Mouse (Mus musculus): Measurements from ENCODE around the gene Acox3. TPM values are rescaled to one million over a fixed set of nuclear protein-coding genes. Genes with fewer than 3 reads are reported as not detected.

Gene Acox3
- polyA plus RNA-seq, 1 experiment = 15.1 TPM

- Histone ChIP-seq H3K9me3 (replicated peaks; ENCODE audit: control insufficient read depth, insufficient read depth, low read length, poor library complexity, severe bottlenecking) (no peaks in the 10 kb centered on the region), H3K4me1 (ENCODE audit: control insufficient read depth, insufficient read depth, low read length) (no peaks in the 10 kb centered on the region), H3K4me3 (ENCODE audit: low read depth, low read length) (no peak overlapping the region), H3K27me3 (ENCODE audit: control insufficient read depth, insufficient read depth, low read length, poor library complexity, severe bottlenecking) (no peaks in the 10 kb centered on the region), H3K9ac (ENCODE audit: low read depth, poor library complexity, severe bottlenecking) (no peak overlapping the region), H3K36me3 (ENCODE audit: control insufficient read depth, insufficient read depth, low read length, poor library complexity, severe bottlenecking) (no peaks in the 10 kb centered on the region), H3K27ac (ENCODE audit: insufficient read depth, low read length) (no peak overlapping the region)
- TF ChIP-seq POLR2A (IDR thresholded peaks at IDR 0.05; ENCODE audit: insufficient read depth, low read length) = no peak
- TF ChIP-seq EP300 (IDR thresholded peaks at IDR 0.05; ENCODE audit: insufficient read depth, low read depth, low read length) = no peak
- no peak for TF ChIP-seq CTCF (IDR thresholded peaks at IDR 0.05; ENCODE audit: low read depth, low read length)
These were observed 60.7 kb downstream of the Acox3 start for GRCm38 (mm10) chr5:35643401-35644048.

DNA sequence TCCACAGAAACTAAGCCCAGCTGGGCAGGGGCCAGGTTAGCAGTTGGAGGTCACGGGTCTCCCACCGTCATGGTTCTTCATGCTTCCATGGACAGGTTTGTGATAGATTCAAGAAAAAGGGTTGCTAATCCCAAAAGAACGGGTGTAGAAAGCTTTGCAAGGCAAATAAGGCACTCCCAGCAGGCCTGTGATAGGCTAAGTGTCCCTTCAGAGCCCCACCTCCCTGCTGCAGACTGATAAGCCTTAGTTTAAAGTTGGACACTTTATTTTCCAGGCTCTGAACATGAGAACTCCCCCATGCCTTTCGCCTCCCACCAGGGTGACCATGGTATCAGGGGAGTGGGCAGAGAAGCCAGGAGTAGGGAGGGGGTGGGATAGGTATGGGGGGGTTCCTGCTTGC, 61.2 kb downstream of the Acox3 start:
- TF ChIP-seq EP300 (IDR thresholded peaks at IDR 0.05; ENCODE audit: insufficient read depth, low read depth, low read length) = no peak
- TF ChIP-seq CTCF (IDR thresholded peaks at IDR 0.05; ENCODE audit: low read depth, low read length) = no peak

DNA sequence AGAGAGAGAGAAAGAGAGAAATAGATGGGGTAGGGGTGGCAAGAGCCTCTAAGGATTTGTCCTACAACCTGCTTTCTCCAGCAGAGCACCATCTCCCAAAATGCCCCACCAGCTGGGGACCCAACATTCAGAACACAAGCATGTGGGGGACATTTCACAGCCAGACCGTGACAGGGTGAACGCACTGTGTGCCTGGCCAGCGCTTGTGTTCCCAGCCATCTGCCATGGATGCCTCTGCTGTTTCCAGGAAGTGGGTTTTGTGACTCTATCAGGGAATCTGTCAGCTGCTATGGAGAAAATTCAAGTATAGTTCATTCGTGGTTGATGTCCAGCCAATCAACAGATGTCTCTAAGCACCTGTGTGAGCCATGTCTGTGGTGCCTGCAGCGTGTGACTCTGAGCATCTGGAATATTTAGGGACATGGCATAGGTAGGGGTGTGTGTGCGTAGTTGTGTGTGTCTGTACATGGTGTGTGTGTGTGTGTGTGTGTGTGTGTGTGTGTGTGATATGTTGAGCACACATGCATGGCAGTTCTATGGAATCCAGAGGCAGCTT, 63.2 kb downstream of the Acox3 start:
- Histone ChIP-seq H3K9me3 (replicated peaks; ENCODE audit: control insufficient read depth, insufficient read depth, low read length, poor library complexity, severe bottlenecking) (no peaks in the 10 kb centered on the region), H3K4me1 (ENCODE audit: control insufficient read depth, insufficient read depth, low read length) (no peaks in the 10 kb centered on the region), H3K36me3 (ENCODE audit: control insufficient read depth, insufficient read depth, low read length, poor library complexity, severe bottlenecking) (no peaks in the 10 kb centered on the region), H3K4me3 (ENCODE audit: low read depth, low read length) (no peak overlapping the region), H3K9ac (ENCODE audit: low read depth, poor library complexity, severe bottlenecking) (no peak overlapping the region), H3K27ac (ENCODE audit: insufficient read depth, low read length) (no peak overlapping the region), H3K27me3 (ENCODE audit: control insufficient read depth, insufficient read depth, low read length, poor library complexity, severe bottlenecking) (no peaks in the 10 kb centered on the region)
- no peak for TF ChIP-seq POLR2A (IDR thresholded peaks at IDR 0.05; ENCODE audit: insufficient read depth, low read length)
- TF ChIP-seq CTCF (IDR thresholded peaks at IDR 0.05; ENCODE audit: low read depth, low read length) = no peak
- no peak for TF ChIP-seq EP300 (IDR thresholded peaks at IDR 0.05; ENCODE audit: insufficient read depth, low read depth, low read length)

More for the DNA sequence above, 61.2 kb downstream of the Acox3 start:
- H3K9ac ChIP-seq (ENCODE audit: low read depth, poor library complexity, severe bottlenecking) = no peak overlapping the region
- H3K27ac ChIP-seq (ENCODE audit: insufficient read depth, low read length) = no peak overlapping the region
- H3K4me1 ChIP-seq (ENCODE audit: control insufficient read depth, insufficient read depth, low read length) = no peaks in the 10 kb centered on the region
- H3K27me3 ChIP-seq (ENCODE audit: control insufficient read depth, insufficient read depth, low read length, poor library complexity, severe bottlenecking) = no peaks in the 10 kb centered on the region
- H3K36me3 ChIP-seq (ENCODE audit: control insufficient read depth, insufficient read depth, low read length, poor library complexity, severe bottlenecking) = no peaks in the 10 kb centered on the region
- no peaks in the 10 kb centered on the region for H3K9me3 ChIP-seq (replicated peaks; ENCODE audit: control insufficient read depth, insufficient read depth, low read length, poor library complexity, severe bottlenecking)
- H3K4me3 ChIP-seq (ENCODE audit: low read depth, low read length) = no peak overlapping the region

GRCm38 (mm10) chr5:35646927-35647326, 64.1 kb downstream of the Acox3 start:
- Histone ChIP-seq H3K36me3 (ENCODE audit: control insufficient read depth, insufficient read depth, low read length, poor library complexity, severe bottlenecking) (no peaks in the 10 kb centered on the region), H3K4me1 (ENCODE audit: control insufficient read depth, insufficient read depth, low read length) (no peaks in the 10 kb centered on the region), H3K4me3 (ENCODE audit: low read depth, low read length) (no peak overlapping the region), H3K9ac (ENCODE audit: low read depth, poor library complexity, severe bottlenecking) (no peak overlapping the region), H3K9me3 (replicated peaks; ENCODE audit: control insufficient read depth, insufficient read depth, low read length, poor library complexity, severe bottlenecking) (no peaks in the 10 kb centered on the region), H3K27ac (ENCODE audit: insufficient read depth, low read length) (no peak overlapping the region), H3K27me3 (ENCODE audit: control insufficient read depth, insufficient read depth, low read length, poor library complexity, severe bottlenecking) (no peaks in the 10 kb centered on the region)
- TF ChIP-seq CTCF (IDR thresholded peaks at IDR 0.05; ENCODE audit: low read depth, low read length) = no peak
- no peak for TF ChIP-seq EP300 (IDR thresholded peaks at IDR 0.05; ENCODE audit: insufficient read depth, low read depth, low read length)
- TF ChIP-seq POLR2A (IDR thresholded peaks at IDR 0.05; ENCODE audit: insufficient read depth, low read length) = no peak

GRCm38 (mm10) chr5:35647562-35647961, 64.7 kb downstream of the Acox3 start:
- no peaks in the 10 kb centered on the region for H3K36me3 ChIP-seq (ENCODE audit: control insufficient read depth, insufficient read depth, low read length, poor library complexity, severe bottlenecking)
- H3K9me3 ChIP-seq (replicated peaks; ENCODE audit: control insufficient read depth, insufficient read depth, low read length, poor library complexity, severe bottlenecking) = no peaks in the 10 kb centered on the region
- TF ChIP-seq POLR2A (IDR thresholded peaks at IDR 0.05; ENCODE audit: insufficient read depth, low read length) (no peak), EP300 (IDR thresholded peaks at IDR 0.05; ENCODE audit: insufficient read depth, low read depth, low read length) (no peak), CTCF (IDR thresholded peaks at IDR 0.05; ENCODE audit: low read depth, low read length) (no peak)
- H3K9ac ChIP-seq (ENCODE audit: low read depth, poor library complexity, severe bottlenecking) = no peak overlapping the region
- no peaks in the 10 kb centered on the region for H3K4me1 ChIP-seq (ENCODE audit: control insufficient read depth, insufficient read depth, low read length)
- H3K27me3 ChIP-seq (ENCODE audit: control insufficient read depth, insufficient read depth, low read length, poor library complexity, severe bottlenecking) = no peaks in the 10 kb centered on the region
- no peak overlapping the region for H3K27ac ChIP-seq (ENCODE audit: insufficient read depth, low read length)
- no peak overlapping the region for H3K4me3 ChIP-seq (ENCODE audit: low read depth, low read length)

DNA sequence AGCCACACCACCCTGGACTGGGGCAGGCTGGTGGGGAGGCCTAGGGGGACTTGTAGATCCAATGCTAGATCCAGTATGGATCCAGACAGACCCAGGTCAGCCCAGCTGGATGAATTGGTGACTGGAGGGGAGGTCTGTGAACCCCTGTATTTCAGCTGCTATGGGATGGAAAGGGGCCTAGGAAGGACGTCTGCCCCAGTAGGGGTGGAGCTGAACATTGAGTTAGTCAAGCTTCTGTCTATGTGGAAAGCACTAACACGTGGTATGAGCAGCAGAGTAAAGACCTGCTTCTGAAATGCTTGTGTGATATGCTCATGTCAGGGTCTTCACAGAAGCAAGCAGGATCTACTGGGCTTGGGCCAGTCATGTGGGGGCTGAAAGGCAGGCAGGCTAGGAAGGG, 65.4 kb downstream of the Acox3 start:
- no peak overlapping the region for H3K4me3 ChIP-seq (ENCODE audit: low read depth, low read length)
- H3K27ac ChIP-seq (ENCODE audit: insufficient read depth, low read length) = no peak overlapping the region
- H3K36me3 ChIP-seq (ENCODE audit: control insufficient read depth, insufficient read depth, low read length, poor library complexity, severe bottlenecking) = no peaks in the 10 kb centered on the region
- no peaks in the 10 kb centered on the region for H3K4me1 ChIP-seq (ENCODE audit: control insufficient read depth, insufficient read depth, low read length)
- H3K9me3 ChIP-seq (replicated peaks; ENCODE audit: control insufficient read depth, insufficient read depth, low read length, poor library complexity, severe bottlenecking) = no peaks in the 10 kb centered on the region
- TF ChIP-seq EP300 (IDR thresholded peaks at IDR 0.05; ENCODE audit: insufficient read depth, low read depth, low read length) (no peak), CTCF (IDR thresholded peaks at IDR 0.05; ENCODE audit: low read depth, low read length) (no peak), POLR2A (IDR thresholded peaks at IDR 0.05; ENCODE audit: insufficient read depth, low read length) (no peak)
- H3K27me3 ChIP-seq (ENCODE audit: control insufficient read depth, insufficient read depth, low read length, poor library complexity, severe bottlenecking) = no peaks in the 10 kb centered on the region
- no peak overlapping the region for H3K9ac ChIP-seq (ENCODE audit: low read depth, poor library complexity, severe bottlenecking)

Measured in ES-Bruce4 (cell line).